Mouse (Mus musculus) urinary bladder, adult 2 months (tissue): ENCODE results near the gene Thap3. TPM values are rescaled to one million over a fixed set of nuclear protein-coding genes. Genes with fewer than 3 reads are reported as not detected.

ENCODE experiments used
- DNase-seq: peaks from one replicate; pipeline ENCODE4 v3.0.0; 2022; ENCODE audit warnings: low spot score
- polyA plus RNA-seq: library from polyadenylated mRNA; depleted of rRNA; stranded (reverse); fragments of >200 nt; gene quantifications from 2 replicates; pipeline ENCODE4 v1.2.3, GENCODE M21; 2012

The Thap3 gene
- polyA plus RNA-seq, 1 experiment, result 55.1 TPM

- DNase-seq, result no peak
Measured at GRCm38 (mm10) chr4:151983560-151983959, 5.2 kb downstream of the Thap3 start.

DNA sequence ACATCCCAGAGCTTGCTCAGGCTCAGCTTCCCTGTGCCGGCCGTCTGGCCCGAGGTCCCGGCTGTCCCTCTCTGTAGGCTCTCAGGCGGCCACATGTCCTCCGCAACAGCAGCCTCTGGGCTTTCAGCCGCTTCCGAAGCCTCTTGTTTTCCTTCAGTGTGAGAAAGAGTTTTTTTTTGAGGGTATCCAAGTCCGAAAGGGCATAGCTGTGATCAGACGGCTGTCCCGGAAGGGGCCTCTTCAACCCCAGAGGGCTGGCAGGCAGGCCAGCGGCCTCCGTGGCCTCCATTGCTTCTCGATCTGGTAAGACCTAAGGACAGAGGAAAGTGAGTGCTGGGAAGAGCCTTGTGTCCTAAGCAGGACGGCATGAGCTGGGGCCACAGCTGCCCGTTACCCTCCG is 5.8 kb downstream of the Thap3 start:
- DNase-seq, result no peak

DNA sequence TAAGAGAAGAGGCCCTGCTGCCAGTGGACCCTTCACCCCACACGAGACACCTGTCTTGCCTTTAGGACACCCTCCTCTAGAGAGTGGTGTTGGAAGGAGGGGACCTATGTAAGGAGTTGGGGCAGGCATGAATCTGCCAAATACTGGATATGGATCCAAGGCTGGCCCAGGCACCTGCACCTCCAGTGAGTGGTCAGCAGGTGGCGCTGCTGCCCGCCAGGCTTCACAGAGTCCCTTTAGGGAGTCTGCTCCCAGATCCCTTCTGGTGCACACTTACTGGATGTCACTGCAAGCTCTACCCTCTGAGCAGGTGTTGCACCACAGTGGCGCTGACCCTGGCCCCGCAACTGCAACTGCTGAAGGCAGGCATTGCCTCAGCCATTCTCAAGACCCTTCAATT is 7.4 kb downstream of the Thap3 start:
- DNase-seq, result peak; percentile 71

- no peak for DNase-seq
Measured at GRCm38 (mm10) chr4:151980699-151981098, 8.1 kb downstream of the Thap3 start.

- DNase-seq, result peak; percentile 60
Measured at GRCm38 (mm10) chr4:151977748-151978147, 11.0 kb downstream of the Thap3 start.

DNA sequence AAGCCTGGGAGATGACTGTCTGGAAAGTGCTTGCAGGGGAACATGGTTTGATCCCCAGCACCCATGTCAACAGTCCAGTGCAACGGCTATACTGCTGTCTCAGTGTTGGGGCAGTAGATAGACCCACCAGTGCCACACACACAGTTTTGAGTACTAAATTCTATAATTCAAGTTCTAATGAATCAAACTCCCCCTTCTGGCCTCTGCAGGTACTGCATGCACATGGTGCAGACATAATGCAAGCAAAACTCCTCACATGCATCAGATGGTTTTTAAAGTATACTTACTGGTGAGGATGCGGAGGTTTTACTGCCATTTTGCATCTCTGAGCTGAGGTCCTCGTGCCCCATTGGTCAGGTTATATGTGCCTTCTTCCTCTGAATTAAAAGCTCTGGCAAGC is 13.4 kb downstream of the Thap3 start:
- no peak for DNase-seq

GRCm38 (mm10) chr4:151972221-151972967 is 16.4 kb downstream of the Thap3 start:
- DNase-seq, result no peak

- DNase-seq, result no peak
Measured at GRCm38 (mm10) chr4:151968204-151968921, 20.4 kb downstream of the Thap3 start.

DNA sequence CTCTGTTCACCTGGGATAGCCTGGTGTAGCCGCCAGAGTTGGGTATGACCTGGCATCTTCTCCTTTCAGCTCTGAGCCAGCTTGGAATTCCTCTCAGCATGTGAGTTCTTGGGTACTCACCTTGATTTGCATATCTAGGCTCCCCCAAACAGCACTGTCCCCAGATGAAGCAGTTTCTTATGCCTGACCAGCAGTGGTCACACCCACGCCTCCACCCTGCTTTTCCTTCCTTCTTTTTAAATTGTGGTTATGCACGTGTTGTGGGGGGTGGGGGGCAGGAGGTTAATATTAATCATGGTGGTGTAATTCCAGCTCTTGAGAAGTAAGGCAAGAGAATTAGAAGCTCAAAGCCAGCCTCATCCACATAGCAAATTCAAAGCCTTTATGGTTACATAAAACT is 26.0 kb downstream of the Thap3 start:
- no peak for DNase-seq

DNA sequence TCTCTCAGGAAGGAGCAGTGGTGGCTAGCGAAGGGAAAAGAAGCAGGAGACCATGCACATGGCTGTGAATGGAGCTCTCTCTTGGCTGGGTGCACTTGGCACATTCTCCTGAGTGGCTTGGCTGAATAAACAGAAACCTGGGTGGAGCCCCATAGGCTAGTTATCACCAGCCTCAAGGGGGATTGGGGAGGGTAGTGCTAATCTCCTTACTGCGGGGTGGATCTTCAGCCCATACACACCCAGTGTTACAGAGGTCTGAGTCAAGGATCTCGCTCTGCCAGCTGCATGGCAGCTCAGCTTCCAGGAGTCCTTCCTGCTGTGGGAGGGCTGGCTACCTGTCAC is 28.3 kb downstream of the Thap3 start:
- DNase-seq, result no peak

DNA sequence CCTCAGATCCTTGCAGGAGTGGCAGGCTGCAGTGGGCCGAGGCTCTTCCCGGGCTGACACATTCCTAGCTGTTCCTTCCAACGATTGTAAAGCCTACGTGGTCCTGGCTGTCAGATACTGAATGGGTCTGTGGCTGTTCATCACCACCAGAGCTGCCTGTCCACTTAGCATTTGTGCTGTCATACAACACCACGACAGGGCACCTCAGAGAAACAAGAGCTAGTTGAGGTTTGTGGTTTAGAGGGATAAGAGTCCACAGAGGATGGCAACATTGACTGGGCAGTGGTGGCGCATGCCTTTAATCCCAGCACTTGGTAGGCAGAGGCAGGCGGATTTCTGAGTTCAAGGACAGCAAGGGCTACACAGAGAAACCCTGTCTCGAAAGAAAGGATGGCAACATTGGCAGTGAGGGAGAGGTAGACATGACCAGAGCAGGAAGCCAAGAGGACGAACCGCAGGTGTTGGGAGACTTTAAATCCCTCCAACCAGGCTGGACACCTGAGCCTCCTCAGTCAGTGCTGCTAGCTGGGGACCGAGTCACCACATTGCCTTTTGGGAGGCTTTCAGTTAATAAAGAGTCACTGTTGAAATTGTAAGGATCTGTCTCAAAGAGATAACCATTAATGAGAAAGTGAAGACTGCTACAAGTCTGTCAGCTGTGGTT is 28.8 kb downstream of the Thap3 start:
- DNase-seq, result no peak

DNA sequence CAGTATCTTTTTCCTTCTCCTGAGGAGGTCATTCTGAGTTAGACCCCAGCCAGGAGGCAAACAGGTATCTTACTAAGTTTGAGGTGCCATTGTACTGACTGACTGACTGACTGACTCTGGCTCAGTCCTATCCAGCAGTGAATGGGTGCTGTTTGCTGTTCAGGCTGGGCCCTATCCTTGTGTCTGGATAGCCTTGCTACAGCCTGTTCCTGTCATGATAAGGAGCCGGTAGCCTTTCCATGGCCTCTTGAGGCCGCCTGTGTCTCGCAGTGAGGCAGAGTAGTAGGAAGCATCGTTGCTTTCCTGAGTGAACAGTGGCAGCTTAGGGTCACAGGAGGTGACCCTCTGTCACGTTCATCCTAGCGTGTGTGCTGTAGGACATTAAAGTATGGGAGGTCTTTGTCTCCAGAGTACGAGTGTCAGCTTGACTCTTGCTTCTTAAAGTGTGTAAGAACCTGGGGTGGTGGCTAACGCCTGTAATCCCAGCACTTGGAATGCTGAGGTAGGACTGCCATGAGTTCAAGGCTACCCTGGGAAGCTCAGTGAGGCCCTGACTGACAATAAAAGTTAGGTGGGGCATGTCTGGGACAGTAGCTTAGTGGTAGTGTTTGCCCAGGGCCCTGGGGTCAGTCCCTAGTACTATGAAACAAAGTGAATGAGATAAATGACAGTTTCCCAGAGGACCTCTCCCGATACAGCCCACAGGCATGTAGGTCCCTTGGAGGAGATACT is 31.0 kb downstream of the Thap3 start:
- DNase-seq, result no peak

GRCm38 (mm10) chr4:151955791-151956190 is 33.0 kb downstream of the Thap3 start:
- DNase-seq, result no peak

DNA sequence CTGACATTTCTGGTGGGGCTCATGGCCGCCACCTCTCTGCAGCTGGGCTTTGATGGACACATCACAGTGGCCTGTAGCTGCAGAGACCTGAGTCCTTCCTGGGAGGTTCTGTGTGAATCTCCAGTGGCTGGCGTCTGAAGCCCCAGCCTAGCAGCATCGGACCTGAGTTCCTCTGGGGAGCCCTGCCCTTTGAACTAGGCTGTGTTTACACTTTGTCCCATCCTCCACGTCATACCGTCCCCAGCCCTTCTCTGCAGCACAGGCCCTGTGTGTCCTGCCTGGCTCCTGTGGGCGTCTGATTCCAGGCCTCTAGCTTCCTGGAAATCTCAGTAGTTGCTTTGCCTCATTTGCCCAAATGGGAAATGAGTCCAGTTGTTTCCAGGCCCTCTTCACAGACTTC is 35.6 kb downstream of the Thap3 start:
- DNase-seq, result no peak

GRCm38 (mm10) chr4:151948497-151949471 is 40.0 kb downstream of the Thap3 start:
- no peak for DNase-seq

GRCm38 (mm10) chr4:151946211-151946610 is 42.6 kb downstream of the Thap3 start:
- DNase-seq, result no peak

DNA sequence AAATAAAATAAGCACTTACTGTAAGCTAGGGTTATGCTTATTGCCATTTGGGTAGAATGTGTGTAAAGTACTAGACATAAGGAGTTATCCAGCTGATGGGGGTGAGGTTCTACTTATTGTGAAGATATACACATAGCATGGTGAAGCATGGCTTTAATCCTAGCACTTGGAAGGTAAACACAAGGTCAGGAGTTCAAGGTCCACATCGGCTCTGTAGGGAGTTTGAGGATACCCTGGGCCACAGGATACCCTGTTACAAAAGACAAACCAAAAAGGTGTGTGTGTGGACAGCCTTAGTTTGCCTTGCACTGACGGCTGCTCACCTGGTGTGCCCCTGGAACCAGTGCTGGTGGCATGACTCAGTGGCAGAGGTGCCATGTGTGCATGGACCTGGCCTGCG is 50.7 kb downstream of the Thap3 start:
- no peak for DNase-seq

DNA sequence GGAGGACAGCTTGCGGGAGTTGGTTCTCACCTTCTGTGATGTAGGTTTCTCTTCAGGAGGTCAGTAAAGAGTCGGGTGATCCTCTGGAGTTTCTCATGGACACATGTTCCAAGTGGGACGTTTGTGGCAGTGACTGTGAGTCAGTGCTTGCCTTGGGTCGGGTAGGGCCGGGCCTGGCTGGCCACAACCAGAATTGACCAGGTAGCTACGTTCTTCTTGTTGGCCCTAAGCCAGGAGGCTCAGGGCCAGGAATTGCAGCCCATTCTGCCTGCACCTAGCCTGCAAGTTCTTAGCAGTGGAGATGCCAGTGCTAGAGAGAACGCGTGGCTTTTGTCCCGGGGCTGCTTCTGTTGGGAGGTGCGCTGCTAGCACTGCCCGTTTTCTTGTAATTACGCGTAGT is 51.4 kb downstream of the Thap3 start:
- no peak for DNase-seq

- DNase-seq, result no peak
Measured at GRCm38 (mm10) chr4:151934215-151934572, 54.6 kb downstream of the Thap3 start.

DNA sequence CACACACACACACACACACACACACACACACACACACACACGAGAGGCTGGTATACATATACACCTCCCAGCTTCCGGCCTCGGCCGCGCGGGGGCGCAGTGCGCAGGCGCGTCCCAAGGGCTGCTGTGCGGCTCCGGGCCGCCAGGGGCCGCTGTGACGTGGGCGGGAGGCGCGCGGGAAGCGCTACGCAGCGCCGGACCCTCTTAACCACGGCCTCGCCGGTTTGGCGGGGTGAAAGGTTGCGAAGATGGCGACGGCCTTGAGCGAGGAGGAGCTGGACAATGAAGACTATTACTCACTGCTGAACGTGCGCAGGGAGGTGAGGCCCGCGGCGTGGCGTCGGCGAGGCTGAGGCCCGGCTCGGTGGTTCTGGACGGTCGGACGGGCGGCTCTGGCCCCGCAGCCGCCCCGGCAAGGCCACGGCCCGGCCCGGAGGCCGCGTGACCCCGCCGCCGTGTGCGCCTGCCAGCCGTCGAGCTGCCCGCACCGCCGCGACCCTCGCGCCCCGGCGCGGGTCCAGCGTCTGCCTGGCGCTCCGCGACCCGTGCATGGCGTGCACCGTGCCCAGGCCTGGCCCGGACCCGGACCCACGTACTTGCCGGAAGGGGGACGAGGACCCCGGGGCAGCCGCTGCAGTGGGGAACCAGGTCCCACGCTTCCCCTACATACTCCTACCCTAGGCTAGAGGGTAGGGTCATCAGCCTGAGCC is 55.1 kb downstream of the Thap3 start, which contains the start of gene Dnajc11:
TSS of gene Dnajc11 (plus strand) at position 187 of the 710 bp plus-strand sequence.
- DNase-seq, result peak; percentile 99
